Mouse (Mus musculus) midbrain, postnatal 0 days (tissue): Measurements from ENCODE around the gene Raly. TPM values are rescaled to one million over a fixed set of nuclear protein-coding genes. Genes with fewer than 3 reads are reported as not detected.
"Not testable (repeated sequence)": the region's sequence is repeated elsewhere in the genome, so short reads cannot be mapped to it uniquely, and the experiment has no call there.

Experiments
- ATAC-seq: fragments of 200-750 bp; cut with Nextera tagmentation; 2 replicates; pipeline ENCODE4 v1.8.0; 2017; ENCODE audit warnings: moderate number of reproducible peaks, mild to moderate bottlenecking, moderate TSS enrichment, moderate library complexity; ENCODE audit not compliant: low FRiP score
- DNase-seq: peaks from one replicate; pipeline ENCODE4 v3.0.0-alpha.2; 2015; ENCODE audit warnings: low spot score
- H3K27ac ChIP-seq: fragments of 300-500 bp; sonication (generic); 2 replicates; pipeline ENCODE4 v1.5.1; 2014; ENCODE audit warnings: low read depth, mild to moderate bottlenecking, low read length, mixed read lengths
- H3K27me3 ChIP-seq: fragments of 300-500 bp; sonication (generic); 2 replicates; pipeline ENCODE4 v1.6.1; 2014; ENCODE audit warnings: low read length, control low read depth, mixed read lengths; ENCODE audit not compliant: insufficient read depth
- H3K36me3 ChIP-seq: fragments of 300-500 bp; sonication (generic); 2 replicates; pipeline ENCODE4 v1.6.1; 2014; ENCODE audit warnings: low read length, control low read depth, mixed read lengths; ENCODE audit not compliant: insufficient read depth
- H3K4me1 ChIP-seq: fragments of 300-500 bp; sonication (generic); 2 replicates; pipeline ENCODE4 v1.6.1; 2014; ENCODE audit warnings: mild to moderate bottlenecking, control low read depth, antibody characterized with exemption, low read length, mixed read lengths; ENCODE audit not compliant: insufficient read depth
- H3K4me2 ChIP-seq: fragments of 300-500 bp; sonication (generic); 2 replicates; pipeline ENCODE4 v1.6.1; 2014; ENCODE audit warnings: low read depth, mild to moderate bottlenecking, low read length, mixed read lengths; ENCODE audit not compliant: poor library complexity, severe bottlenecking
- H3K4me3 ChIP-seq: fragments of 300-500 bp; sonication (generic); 2 replicates; pipeline ENCODE4 v1.5.1; 2014; ENCODE audit warnings: low read depth, mild to moderate bottlenecking, low read length, moderate library complexity
- H3K9ac ChIP-seq: fragments of 300-500 bp; sonication (generic); replicated peaks from 2 replicates; pipeline ENCODE4 v1.6.1; 2014; ENCODE audit warnings: mild to moderate bottlenecking, low read length, moderate library complexity, mixed read lengths; ENCODE audit not compliant: poor library complexity, severe bottlenecking
- H3K9me3 ChIP-seq: fragments of 300-500 bp; sonication (generic); 2 replicates; pipeline ENCODE4 v1.6.1; 2016; ENCODE audit warnings: low read length, control low read depth
- CTCF ChIP-seq: IDR thresholded peaks from 2 replicates; pipeline ENCODE4 v1.5.1; 2016; ENCODE audit warnings: antibody characterized with exemption, mild to moderate bottlenecking
- whole genome bisulfite sequencing: fragments of 180-500 bp; shearing (Covaris S2); extraction: QIAGEN DNeasy Blood & Tissue Kit; methylation state at CpG from one replicate; pipeline ENCODE4 v1.1.7; 2014; 5-methylcytosine and 5-hydroxymethylcytosine counted together
- polyA plus RNA-seq: library from polyadenylated mRNA; unstranded; fragments of >200 nt; fragmentation: Nextera tagmentation; extraction: Ambion mirVana; gene quantifications from 2 replicates; pipeline ENCODE4 v1.2.1, GENCODE M21; 2015
- total RNA-seq: library from RNA; depleted of rRNA; stranded (reverse); fragments of >200 nt; gene quantifications from 2 replicates; pipeline ENCODE4 v1.2.3, GENCODE M21; 2014; rRNA removed

Raly gene
- total and polyA plus RNA-seq, 2 experiments from 2014 or later: 19.3 to 132 TPM

- no peak overlapping the region for H3K9ac ChIP-seq
- H3K4me3 ChIP-seq: no peak overlapping the region
- H3K4me2 ChIP-seq: no peak overlapping the region
- no peaks in the 10 kb centered on the region for H3K36me3 ChIP-seq
- no peaks in the 10 kb centered on the region for H3K9me3 ChIP-seq
- no peak for ATAC-seq
- WGBS: 92% methylated on average over 3 of the region's 3 CpGs
- H3K27me3 ChIP-seq: no peaks in the 10 kb centered on the region
- no peak for DNase-seq
- no peaks in the 10 kb centered on the region for H3K4me1 ChIP-seq
- H3K27ac ChIP-seq: no peak overlapping the region
- no peak for TF ChIP-seq CTCF
Measured at GRCm38 (mm10) chr2:154902111-154902510, 111.2 kb downstream of the Raly start.

GRCm38 (mm10) chr2:154905796-154906195 is 114.9 kb downstream of the Raly start:
- WGBS: 56% methylated on average over 2 of the region's 2 CpGs
- H3K4me1 ChIP-seq: no peaks in the 10 kb centered on the region

GRCm38 (mm10) chr2:154908223-154908622 is 117.3 kb downstream of the Raly start:
- H3K4me3 ChIP-seq: not testable (repeated sequence)

More at GRCm38 (mm10) chr2:154905796-154906195, 114.9 kb downstream of the Raly start:
- TF ChIP-seq CTCF: no peak
- Histone ChIP-seq H3K4me2 (no peak overlapping the region), H3K27ac (no peak overlapping the region), H3K27me3 (no peaks in the 10 kb centered on the region), H3K4me3 (no peak overlapping the region), H3K36me3 (no peaks in the 10 kb centered on the region), H3K9me3 (no peaks in the 10 kb centered on the region), H3K9ac (no peak overlapping the region)
- ATAC-seq (no peak), DNase-seq (no peak)

GRCm38 (mm10) chr2:154909789-154910188 is 118.9 kb downstream of the Raly start:
- WGBS: 79% methylated on average over 6 of the region's 6 CpGs
- no peak overlapping the region for H3K27ac ChIP-seq
- TF ChIP-seq CTCF: peak; percentile 8; the same call in 1 of the 2 replicates
- H3K27me3 ChIP-seq: no peaks in the 10 kb centered on the region
- H3K36me3 ChIP-seq: no peaks in the 10 kb centered on the region
- ATAC-seq (no peak), DNase-seq (no peak)
- H3K4me2 ChIP-seq: no peak overlapping the region
- H3K4me1 ChIP-seq: no peaks in the 10 kb centered on the region
- no peak overlapping the region for H3K9ac ChIP-seq
- no peaks in the 10 kb centered on the region for H3K9me3 ChIP-seq
- H3K4me3 ChIP-seq: no peak overlapping the region

More at GRCm38 (mm10) chr2:154908223-154908622, 117.3 kb downstream of the Raly start:
- TF ChIP-seq CTCF: peak; percentile 31; the same call in 1 of the 2 replicates
- DNase-seq, H3K27me3 ChIP-seq, H3K36me3 ChIP-seq, H3K9me3 ChIP-seq, H3K9ac ChIP-seq, H3K4me1 ChIP-seq, H3K27ac ChIP-seq, H3K4me2 ChIP-seq, ATAC-seq: not testable (repeated sequence)
- 53% methylated on average over 2 of the region's 2 CpGs for WGBS

- WGBS: 70% methylated on average over 12 of the region's 12 CpGs
- TF ChIP-seq CTCF: no peak
- H3K27me3 ChIP-seq: no peaks in the 10 kb centered on the region
- no peaks in the 10 kb centered on the region for H3K9me3 ChIP-seq
- no peak overlapping the region for H3K9ac ChIP-seq
- H3K4me3 ChIP-seq: no peak overlapping the region
- H3K27ac ChIP-seq: no peak overlapping the region
- H3K4me1 ChIP-seq: no peaks in the 10 kb centered on the region
- H3K4me2 ChIP-seq: no peak overlapping the region
- DNase-seq (no peak), ATAC-seq (no peak)
- H3K36me3 ChIP-seq: no peaks in the 10 kb centered on the region
Measured at GRCm38 (mm10) chr2:154915922-154916541, 125.1 kb downstream of the Raly start.

- TF ChIP-seq CTCF: peak; percentile 65
- ATAC-seq (no peak), DNase-seq (peak; percentile 65)
- no peak overlapping the region for H3K4me3 ChIP-seq
- 12% methylated on average over 2 of the region's 2 CpGs for WGBS
- H3K27me3 ChIP-seq: no peaks in the 10 kb centered on the region
- H3K27ac ChIP-seq: no peak overlapping the region
- no peak overlapping the region for H3K9ac ChIP-seq
- H3K9me3 ChIP-seq: no peaks in the 10 kb centered on the region
- H3K4me1 ChIP-seq: no peaks in the 10 kb centered on the region
- H3K36me3 ChIP-seq: no peaks in the 10 kb centered on the region
- H3K4me2 ChIP-seq: no peak overlapping the region
Measured at GRCm38 (mm10) chr2:154916547-154916946, 125.7 kb downstream of the Raly start.

Other genes with a start within 250 kb of the Raly start
- 1.6 and 2.5 TPM in 2 replicates for gene 1700003F12Rik, start 244.0 kb upstream of the Raly start, total RNA-seq
- gene 1700003F12Rik, start 244.0 kb upstream of the Raly start, polyA plus RNA-seq: 4.0 and 5.3 TPM in 2 replicates
- not detected in 2 replicates for gene Actl10, start 239.3 kb upstream of the Raly start, total RNA-seq
- 0.11 and 0.16 TPM in 2 replicates for gene Actl10, start 239.3 kb upstream of the Raly start, polyA plus RNA-seq
- 23.3 and 27.7 TPM in 2 replicates for gene Necab3, start 232.2 kb upstream of the Raly start, total RNA-seq
- gene Necab3, start 232.2 kb upstream of the Raly start, polyA plus RNA-seq: 18.1 and 18.9 TPM in 2 replicates
- 2.0 and 2.3 TPM in 2 replicates for gene E2f1, start 221.2 kb upstream of the Raly start, total RNA-seq
- 2.1 and 2.3 TPM in 2 replicates for gene E2f1, start 221.2 kb upstream of the Raly start, polyA plus RNA-seq
- 16.1 and 21.6 TPM in 2 replicates for gene Pxmp4, start 187.4 kb upstream of the Raly start, total RNA-seq
- gene Pxmp4, start 187.4 kb upstream of the Raly start, polyA plus RNA-seq: 17.8 and 21.1 TPM in 2 replicates
- 7.7 and 10.4 TPM in 2 replicates for gene Zfp341, start 177.8 kb upstream of the Raly start, total RNA-seq
- 1.2 and 1.5 TPM in 2 replicates for gene Zfp341, start 177.8 kb upstream of the Raly start, polyA plus RNA-seq
- gene 4930519P11Rik, start 177.7 kb upstream of the Raly start, total RNA-seq: not detected in 2 replicates
- 0.35 TPM in 1 of 2 replicates, not detected in the other for gene 4930519P11Rik, start 177.7 kb upstream of the Raly start, polyA plus RNA-seq
- gene Chmp4b, start 139.4 kb upstream of the Raly start, total RNA-seq: 152 and 156 TPM in 2 replicates
- gene Chmp4b, start 139.4 kb upstream of the Raly start, polyA plus RNA-seq: 28.1 and 31.7 TPM in 2 replicates
- not detected in 2 replicates for gene Gm14214, start 21.1 kb upstream of the Raly start, total RNA-seq
- not detected in 2 replicates for gene Gm14214, start 21.1 kb upstream of the Raly start, polyA plus RNA-seq
- gene a, start 306 bp downstream of the Raly start, total RNA-seq: 5.9 TPM in 1 of 2 replicates, not detected in the other
- gene a, start 306 bp downstream of the Raly start, polyA plus RNA-seq: 1.1 and 2.3 TPM in 2 replicates
- gene Eif2s2, start 101.8 kb downstream of the Raly start, total RNA-seq: 47.8 and 58.1 TPM in 2 replicates
- 101 and 114 TPM in 2 replicates for gene Eif2s2, start 101.8 kb downstream of the Raly start, polyA plus RNA-seq
- gene Gm14226, start 227.2 kb downstream of the Raly start, total RNA-seq: not detected in 2 replicates
- 0.06 and 0.07 TPM in 2 replicates for gene Gm14226, start 227.2 kb downstream of the Raly start, polyA plus RNA-seq